Mouse (Mus musculus) WW6 (cell line): Measurements from ENCODE around the gene Cpt1c.

Experiments
- DNase-seq: peaks from one replicate; pipeline ENCODE4 v3.0.0-alpha.2; 2013; ENCODE audit warnings: low read depth, low spot score

The Cpt1c gene

GRCm38 (mm10) chr7:44999753-45000152, 25.1 kb upstream of the Cpt1c start:
- no peak for DNase-seq

- DNase-seq, result no peak
Observed at GRCm38 (mm10) chr7:44998501-44998955, 23.9 kb upstream of the Cpt1c start, which contains the start of gene Bcl2l12. Gene Bcl2l12, minus strand, starts transcription at chr7:44998712.

GRCm38 (mm10) chr7:44997940-44998428, 23.3 kb upstream of the Cpt1c start:
- no peak for DNase-seq

GRCm38 (mm10) chr7:44997231-44997939, 22.7 kb upstream of the Cpt1c start, which contains the start of gene Irf3:
Gene Irf3, plus strand, starts transcription at chr7:44997648.
- peak; percentile 87 for DNase-seq

- no peak for DNase-seq
Observed at GRCm38 (mm10) chr7:44996672-44997071, 22.0 kb upstream of the Cpt1c start.

- DNase-seq, result no peak
Observed at GRCm38 (mm10) chr7:44986879-44987718, 12.4 kb upstream of the Cpt1c start.

- DNase-seq, result peak; percentile 98
Observed at GRCm38 (mm10) chr7:44986192-44986878, 11.7 kb upstream of the Cpt1c start, which contains the start of gene Prmt1. Gene Prmt1, minus strand, starts transcription at chr7:44986568.

- peak; percentile 55 for DNase-seq
Observed at GRCm38 (mm10) chr7:44985595-44986191, 11.0 kb upstream of the Cpt1c start.

GRCm38 (mm10) chr7:44984833-44985164, 10.1 kb upstream of the Cpt1c start:
- no peak for DNase-seq

GRCm38 (mm10) chr7:44983944-44984832, 9.5 kb upstream of the Cpt1c start:
- no peak for DNase-seq

GRCm38 (mm10) chr7:44983085-44983484, 8.4 kb upstream of the Cpt1c start:
- peak; percentile 58 for DNase-seq

GRCm38 (mm10) chr7:44981539-44981938, 6.9 kb upstream of the Cpt1c start:
- DNase-seq, result no peak

- DNase-seq, result no peak
Observed at GRCm38 (mm10) chr7:44978300-44978699, 3.6 kb upstream of the Cpt1c start.

- DNase-seq, result no peak
Observed at GRCm38 (mm10) chr7:44975117-44975419, 417 bp upstream of the Cpt1c start.

- DNase-seq, result no peak
Observed at GRCm38 (mm10) chr7:44973415-44974130, 1.1 kb downstream of the Cpt1c start.

GRCm38 (mm10) chr7:44971142-44971541, 3.5 kb downstream of the Cpt1c start:
- no peak for DNase-seq

GRCm38 (mm10) chr7:44970231-44970691, 4.4 kb downstream of the Cpt1c start:
- peak; percentile 83 for DNase-seq

GRCm38 (mm10) chr7:44966638-44967037, 8.0 kb downstream of the Cpt1c start:
- DNase-seq, result no peak

GRCm38 (mm10) chr7:44965975-44966374, 8.7 kb downstream of the Cpt1c start:
- DNase-seq, result no peak

GRCm38 (mm10) chr7:44964990-44965389, 9.7 kb downstream of the Cpt1c start:
- DNase-seq, result no peak
